Mouse (Mus musculus): ENCODE measurements around the gene Lrwd1.

DNA sequence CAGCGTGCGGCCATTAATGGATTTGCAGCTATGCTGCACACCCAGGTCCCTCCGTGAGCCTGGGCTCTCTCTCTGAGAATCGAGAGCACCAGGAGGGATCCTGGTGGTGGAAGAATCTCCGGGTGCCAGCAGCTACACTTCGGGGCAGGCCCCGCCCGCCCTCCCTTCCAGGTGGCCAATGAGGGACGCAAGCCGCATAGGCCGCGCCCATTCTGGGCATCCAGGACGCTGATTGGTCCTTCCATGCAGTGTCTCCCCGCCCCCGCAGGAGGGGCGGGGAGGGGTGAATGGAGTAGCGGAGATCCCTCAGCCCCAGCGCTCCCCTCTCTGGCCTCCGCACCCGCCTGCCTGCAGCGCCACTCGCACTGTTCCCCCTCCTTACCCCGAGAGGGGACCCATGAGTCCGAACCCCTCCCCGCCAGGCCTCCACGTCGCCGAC is 52.2 kb downstream of the Lrwd1 start, which contains the start of gene Rasa4:
- no peak for TF ChIP-seq POLR2A (IDR thresholded peaks at IDR 0.05; ENCODE audit: low read depth, low read length)
- no peak for TF ChIP-seq CTCF (conservative IDR thresholded peaks at IDR 0.05; ENCODE audit: insufficient read depth, insufficient read length, low read depth, low read length)

Data from kidney, adult 2 months (tissue).